Mouse (Mus musculus): ENCODE measurements at regions not wholly inside any gene's neighbourhood (a gene's known extent, or its start where the extent isn't known, plus 50 kb on each side); places are given as distances from the start of the nearest gene placed in this dataset.

- no peak for TF ChIP-seq CTCF (conservative IDR thresholded peaks at IDR 0.05; ENCODE audit: low read length)
- TF ChIP-seq NANOG (IDR thresholded peaks at IDR 0.05; ENCODE audit: borderline replicate concordance, low read length), result no peak
Observed at GRCm38 (mm10) chr2:131664575-131664974, 102.5 kb upstream of the Adra1d start.

Measured in E14TG2a.4 (cell line).